Mouse (Mus musculus): Measurements from ENCODE around the gene Sh3pxd2b. TPM values are rescaled to one million over a fixed set of nuclear protein-coding genes. Genes with fewer than 3 reads are reported as not detected.

Sh3pxd2b gene
- polyA plus RNA-seq, 1 experiment = 0.37 TPM

- Histone ChIP-seq H3K4me1 (ENCODE audit: control insufficient read depth, insufficient read depth, low read length) (peaks cover 7% of the 10 kb centered on the region), H3K36me3 (ENCODE audit: control insufficient read depth, insufficient read depth, low read length) (no peaks in the 10 kb centered on the region), H3K27me3 (ENCODE audit: control insufficient read depth, insufficient read depth, low read length) (no peaks in the 10 kb centered on the region), H3K27ac (ENCODE audit: control insufficient read depth, insufficient read depth, low read depth, low read length) (no peak overlapping the region), H3K4me3 (ENCODE audit: control insufficient read depth, low read depth, low read length) (no peak overlapping the region)
- TF ChIP-seq POLR2A (IDR thresholded peaks at IDR 0.05; ENCODE audit: control insufficient read depth, low read depth, low read length) = no peak
- TF ChIP-seq CTCF (IDR thresholded peaks at IDR 0.05; ENCODE audit: control insufficient read depth, insufficient read depth, insufficient replicate concordance, low read depth, low read length) = no peak
Measured at GRCm38 (mm10) chr11:32349284-32349953, 1.8 kb downstream of the Sh3pxd2b start.

DNA sequence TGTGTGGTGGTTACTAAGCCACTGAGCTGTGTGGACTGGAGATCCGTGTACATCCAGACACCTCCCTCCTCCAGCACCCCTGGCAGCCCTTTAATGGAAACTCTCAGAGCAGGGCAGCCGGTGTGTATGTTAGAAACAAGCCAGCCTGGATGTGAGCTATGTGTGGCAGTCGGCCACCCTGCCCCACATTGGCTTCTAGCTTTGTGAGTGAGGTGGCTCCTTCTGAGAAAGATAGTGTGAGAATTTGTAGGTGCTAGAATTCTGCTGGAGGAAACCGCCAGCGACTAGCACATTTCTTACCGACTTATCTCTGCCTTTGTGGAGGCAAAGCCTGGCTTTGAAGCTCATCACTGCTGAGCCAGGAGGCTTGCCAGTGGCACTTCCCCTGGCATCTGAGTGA lies 5.3 kb downstream of the Sh3pxd2b start:
- Histone ChIP-seq H3K4me3 (ENCODE audit: control insufficient read depth, low read depth, low read length) (no peak overlapping the region), H3K4me1 (ENCODE audit: control insufficient read depth, insufficient read depth, low read length) (peaks cover 3% of the 10 kb centered on the region), H3K27me3 (ENCODE audit: control insufficient read depth, insufficient read depth, low read length) (no peaks in the 10 kb centered on the region), H3K36me3 (ENCODE audit: control insufficient read depth, insufficient read depth, low read length) (no peaks in the 10 kb centered on the region), H3K27ac (ENCODE audit: control insufficient read depth, insufficient read depth, low read depth, low read length) (no peak overlapping the region)
- TF ChIP-seq POLR2A (IDR thresholded peaks at IDR 0.05; ENCODE audit: control insufficient read depth, low read depth, low read length) (no peak), CTCF (IDR thresholded peaks at IDR 0.05; ENCODE audit: control insufficient read depth, insufficient read depth, insufficient replicate concordance, low read depth, low read length) (no peak)

- no peak overlapping the region for H3K27ac ChIP-seq (ENCODE audit: control insufficient read depth, insufficient read depth, low read depth, low read length)
- H3K4me3 ChIP-seq (ENCODE audit: control insufficient read depth, low read depth, low read length) = no peak overlapping the region
- no peaks in the 10 kb centered on the region for H3K36me3 ChIP-seq (ENCODE audit: control insufficient read depth, insufficient read depth, low read length)
- TF ChIP-seq POLR2A (IDR thresholded peaks at IDR 0.05; ENCODE audit: control insufficient read depth, low read depth, low read length) (no peak), CTCF (IDR thresholded peaks at IDR 0.05; ENCODE audit: control insufficient read depth, insufficient read depth, insufficient replicate concordance, low read depth, low read length) (no peak)
- no peaks in the 10 kb centered on the region for H3K27me3 ChIP-seq (ENCODE audit: control insufficient read depth, insufficient read depth, low read length)
- H3K4me1 ChIP-seq (ENCODE audit: control insufficient read depth, insufficient read depth, low read length) = no peaks in the 10 kb centered on the region
Measured at GRCm38 (mm10) chr11:32355377-32355776, 7.8 kb downstream of the Sh3pxd2b start.

GRCm38 (mm10) chr11:32357686-32358085 lies 10.1 kb downstream of the Sh3pxd2b start:
- Histone ChIP-seq H3K27ac (ENCODE audit: control insufficient read depth, insufficient read depth, low read depth, low read length) (no peak overlapping the region; the same call in 1 of the 2 replicates), H3K36me3 (ENCODE audit: control insufficient read depth, insufficient read depth, low read length) (no peaks in the 10 kb centered on the region), H3K4me1 (ENCODE audit: control insufficient read depth, insufficient read depth, low read length) (no peaks in the 10 kb centered on the region), H3K4me3 (ENCODE audit: control insufficient read depth, low read depth, low read length) (no peak overlapping the region), H3K27me3 (ENCODE audit: control insufficient read depth, insufficient read depth, low read length) (no peaks in the 10 kb centered on the region)
- TF ChIP-seq CTCF (IDR thresholded peaks at IDR 0.05; ENCODE audit: control insufficient read depth, insufficient read depth, insufficient replicate concordance, low read depth, low read length) (no peak), POLR2A (IDR thresholded peaks at IDR 0.05; ENCODE audit: control insufficient read depth, low read depth, low read length) (no peak)

GRCm38 (mm10) chr11:32358399-32358798 lies 10.8 kb downstream of the Sh3pxd2b start:
- no peaks in the 10 kb centered on the region for H3K4me1 ChIP-seq (ENCODE audit: control insufficient read depth, insufficient read depth, low read length)
- TF ChIP-seq POLR2A (IDR thresholded peaks at IDR 0.05; ENCODE audit: control insufficient read depth, low read depth, low read length) = no peak
- no peak for TF ChIP-seq CTCF (IDR thresholded peaks at IDR 0.05; ENCODE audit: control insufficient read depth, insufficient read depth, insufficient replicate concordance, low read depth, low read length)
- no peaks in the 10 kb centered on the region for H3K36me3 ChIP-seq (ENCODE audit: control insufficient read depth, insufficient read depth, low read length)
- H3K27me3 ChIP-seq (ENCODE audit: control insufficient read depth, insufficient read depth, low read length) = no peaks in the 10 kb centered on the region
- H3K27ac ChIP-seq (ENCODE audit: control insufficient read depth, insufficient read depth, low read depth, low read length) = no peak overlapping the region
- H3K4me3 ChIP-seq (ENCODE audit: control insufficient read depth, low read depth, low read length) = no peak overlapping the region

DNA sequence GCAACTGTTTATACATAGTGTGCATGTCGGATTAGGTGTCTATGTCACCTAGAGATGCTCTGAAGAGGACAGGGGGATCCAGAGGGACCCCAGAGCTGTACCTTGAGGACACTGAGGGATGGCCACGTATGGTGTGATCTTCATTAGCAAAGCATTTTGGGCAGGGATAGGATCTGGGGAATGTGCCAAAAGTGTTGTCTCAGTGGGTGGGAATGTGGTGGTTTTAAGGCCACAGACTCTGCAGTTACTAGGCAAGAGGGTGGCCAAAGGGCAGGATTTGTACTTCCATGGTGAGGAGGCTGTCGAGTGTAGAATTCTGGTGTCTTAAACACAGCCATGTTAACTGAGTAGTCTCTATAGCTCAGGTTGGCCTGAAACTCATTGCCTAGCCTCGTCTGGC lies 11.9 kb downstream of the Sh3pxd2b start:
- Histone ChIP-seq H3K4me3 (ENCODE audit: control insufficient read depth, low read depth, low read length) (no peak overlapping the region), H3K4me1 (ENCODE audit: control insufficient read depth, insufficient read depth, low read length) (no peaks in the 10 kb centered on the region), H3K36me3 (ENCODE audit: control insufficient read depth, insufficient read depth, low read length) (no peaks in the 10 kb centered on the region), H3K27ac (ENCODE audit: control insufficient read depth, insufficient read depth, low read depth, low read length) (no peak overlapping the region), H3K27me3 (ENCODE audit: control insufficient read depth, insufficient read depth, low read length) (no peaks in the 10 kb centered on the region)
- TF ChIP-seq CTCF (IDR thresholded peaks at IDR 0.05; ENCODE audit: control insufficient read depth, insufficient read depth, insufficient replicate concordance, low read depth, low read length) (no peak), POLR2A (IDR thresholded peaks at IDR 0.05; ENCODE audit: control insufficient read depth, low read depth, low read length) (no peak)

DNA sequence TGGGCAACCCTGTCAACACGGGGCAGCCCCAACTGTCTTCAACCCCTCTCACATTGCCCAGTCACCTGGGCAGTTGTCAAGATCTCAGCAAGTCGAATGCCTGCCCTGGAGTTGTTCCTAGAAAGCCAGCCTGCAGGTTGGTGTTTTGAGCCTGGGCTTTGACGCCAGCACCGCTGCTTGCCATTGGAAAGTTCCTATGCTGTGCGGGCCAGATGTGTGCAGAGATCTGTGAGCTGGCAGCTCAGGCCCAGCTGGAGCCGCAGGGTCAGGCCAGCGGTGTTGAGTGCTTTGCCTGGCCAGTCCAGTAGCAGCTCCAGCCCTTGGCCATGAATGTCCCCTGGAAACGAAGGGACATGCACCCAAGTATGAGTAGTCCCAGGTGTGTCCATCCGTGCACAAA lies 14.2 kb downstream of the Sh3pxd2b start:
- Histone ChIP-seq H3K36me3 (ENCODE audit: control insufficient read depth, insufficient read depth, low read length) (no peaks in the 10 kb centered on the region), H3K27ac (ENCODE audit: control insufficient read depth, insufficient read depth, low read depth, low read length) (no peak overlapping the region), H3K4me1 (ENCODE audit: control insufficient read depth, insufficient read depth, low read length) (no peaks in the 10 kb centered on the region), H3K4me3 (ENCODE audit: control insufficient read depth, low read depth, low read length) (no peak overlapping the region), H3K27me3 (ENCODE audit: control insufficient read depth, insufficient read depth, low read length) (no peaks in the 10 kb centered on the region)
- no peak for TF ChIP-seq POLR2A (IDR thresholded peaks at IDR 0.05; ENCODE audit: control insufficient read depth, low read depth, low read length)
- no peak for TF ChIP-seq CTCF (IDR thresholded peaks at IDR 0.05; ENCODE audit: control insufficient read depth, insufficient read depth, insufficient replicate concordance, low read depth, low read length)
